Mouse (Mus musculus): Measurements from ENCODE around the gene Cx3cr1.

DNA sequence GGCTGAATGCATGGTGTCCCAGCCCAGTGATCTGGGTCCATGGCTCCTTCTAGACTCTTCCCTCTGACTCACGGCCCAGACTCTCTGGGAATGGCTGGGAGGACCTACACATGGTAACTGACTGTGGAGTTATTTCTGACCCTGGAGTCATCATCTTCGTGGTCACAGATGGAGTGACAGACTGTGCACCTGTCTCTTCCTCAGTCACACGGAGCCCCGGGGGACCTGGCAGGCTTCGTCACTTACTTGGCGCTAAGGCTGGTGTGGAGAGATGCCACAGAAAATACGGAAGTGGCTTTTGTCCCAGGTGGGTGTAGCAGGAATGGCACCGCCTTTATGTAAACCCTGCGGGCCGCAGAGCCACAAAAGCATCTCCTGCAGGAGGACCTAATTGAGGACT, 45.5 kb downstream of the Cx3cr1 start:
- no peak for TF ChIP-seq CTCF (IDR thresholded peaks at IDR 0.05; ENCODE audit: low read depth, low read length)
- no peak for TF ChIP-seq POLR2A (IDR thresholded peaks at IDR 0.05; ENCODE audit: borderline replicate concordance, low read depth, low read length)

Data from bone marrow macrophage, adult 2 months (primary cell).